Mouse (Mus musculus): ENCODE data around the gene Gp1ba. TPM values are rescaled to one million over a fixed set of nuclear protein-coding genes. Genes with fewer than 3 reads are reported as not detected.

Gp1ba gene
- polyA plus RNA-seq, 1 experiment from 2014 or later: 0.07 TPM

DNA sequence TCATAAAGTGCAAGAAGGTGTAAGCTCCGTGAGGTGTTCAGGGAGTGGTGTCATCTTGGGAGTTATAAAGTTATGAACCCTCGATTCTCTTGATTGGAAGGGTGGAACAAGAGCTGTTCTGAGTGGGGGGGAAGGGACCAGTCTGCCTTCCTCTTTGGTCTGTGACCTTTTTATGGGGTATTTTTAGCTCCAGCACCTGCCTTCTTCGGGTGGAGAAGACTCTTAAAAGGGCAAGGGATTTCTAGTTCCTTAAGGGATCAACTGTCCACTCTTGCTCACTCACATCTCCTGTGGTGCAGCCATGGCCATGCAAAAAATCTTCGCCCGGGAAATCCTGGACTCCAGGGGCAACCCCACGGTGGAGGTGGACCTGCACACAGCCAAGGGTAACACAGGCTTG is 18.7 kb downstream of the Gp1ba start:
- WGBS: 36% methylated on average over 6 of the region's 6 CpGs

GRCm38 (mm10) chr11:70657991-70658390 is 19.1 kb downstream of the Gp1ba start:
- no peak for TF ChIP-seq CTCF (IDR thresholded peaks at IDR 0.05; ENCODE audit: low read depth)
- Histone ChIP-seq H3K4me2 (replicated peaks; ENCODE audit: low read depth) (no peak overlapping the region), H3K27me3 (replicated peaks; ENCODE audit: control insufficient read depth, insufficient read depth, low read length) (no peaks in the 10 kb centered on the region), H3K36me3 (ENCODE audit: control insufficient read depth, insufficient read depth) (peaks cover 12% of the 10 kb centered on the region), H3K4me3 (ENCODE audit: low read depth, low read length) (no peak overlapping the region), H3K4me1 (replicated peaks; ENCODE audit: control insufficient read depth, insufficient read depth, low read length) (peaks cover 10% of the 10 kb centered on the region), H3K27ac (ENCODE audit: low read depth, low read length) (no peak overlapping the region), H3K9me3 (ENCODE audit: control insufficient read depth) (no peaks in the 10 kb centered on the region), H3K9ac (ENCODE audit: low read depth, low read length) (no peak overlapping the region)
- no peak for ATAC-seq
- WGBS: 67% methylated on average over 9 of the region's 9 CpGs

More for the DNA sequence above, 18.7 kb downstream of the Gp1ba start:
- no peak overlapping the region for H3K27ac ChIP-seq (ENCODE audit: low read depth, low read length)
- no peak overlapping the region for H3K4me3 ChIP-seq (ENCODE audit: low read depth, low read length)
- TF ChIP-seq CTCF (IDR thresholded peaks at IDR 0.05; ENCODE audit: low read depth): no peak
- H3K9me3 ChIP-seq (ENCODE audit: control insufficient read depth): no peaks in the 10 kb centered on the region
- peaks cover 12% of the 10 kb centered on the region for H3K36me3 ChIP-seq (ENCODE audit: control insufficient read depth, insufficient read depth)
- peaks cover 10% of the 10 kb centered on the region for H3K4me1 ChIP-seq (replicated peaks; ENCODE audit: control insufficient read depth, insufficient read depth, low read length)
- no peak for ATAC-seq
- H3K27me3 ChIP-seq (replicated peaks; ENCODE audit: control insufficient read depth, insufficient read depth, low read length): no peaks in the 10 kb centered on the region
- no peak overlapping the region for H3K4me2 ChIP-seq (replicated peaks; ENCODE audit: low read depth)
- H3K9ac ChIP-seq (ENCODE audit: low read depth, low read length): no peak overlapping the region

GRCm38 (mm10) chr11:70658521-70658920 is 19.6 kb downstream of the Gp1ba start:
- no peak for TF ChIP-seq CTCF (IDR thresholded peaks at IDR 0.05; ENCODE audit: low read depth)
- Histone ChIP-seq H3K9ac (ENCODE audit: low read depth, low read length) (no peak overlapping the region), H3K36me3 (ENCODE audit: control insufficient read depth, insufficient read depth) (peaks cover 16% of the 10 kb centered on the region), H3K27me3 (replicated peaks; ENCODE audit: control insufficient read depth, insufficient read depth, low read length) (no peaks in the 10 kb centered on the region), H3K4me1 (replicated peaks; ENCODE audit: control insufficient read depth, insufficient read depth, low read length) (peaks cover 10% of the 10 kb centered on the region), H3K4me3 (ENCODE audit: low read depth, low read length) (no peak overlapping the region), H3K27ac (ENCODE audit: low read depth, low read length) (no peak overlapping the region), H3K9me3 (ENCODE audit: control insufficient read depth) (no peaks in the 10 kb centered on the region), H3K4me2 (replicated peaks; ENCODE audit: low read depth) (no peak overlapping the region)
- no peak for ATAC-seq
- 86% methylated on average over 5 of the region's 5 CpGs for WGBS

DNA sequence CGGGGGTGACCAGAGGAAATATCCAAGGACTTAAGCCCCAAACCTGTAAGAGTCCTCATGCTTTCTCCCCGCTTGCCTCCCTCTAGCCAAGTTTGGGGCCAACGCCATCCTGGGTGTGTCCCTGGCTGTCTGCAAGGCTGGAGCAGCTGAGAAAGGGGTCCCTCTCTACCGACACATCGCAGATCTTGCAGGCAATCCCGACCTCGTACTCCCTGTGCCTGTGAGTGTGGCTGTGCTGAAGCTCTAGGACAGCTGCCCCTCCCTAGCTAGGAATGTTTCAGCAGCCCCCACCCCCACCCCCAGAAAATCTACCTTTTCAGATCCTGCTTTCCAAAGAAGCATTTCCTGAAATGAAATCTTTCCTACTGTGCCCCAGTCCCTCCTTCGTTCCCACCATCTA is 20.0 kb downstream of the Gp1ba start:
- ATAC-seq: no peak
- H3K9me3 ChIP-seq (ENCODE audit: control insufficient read depth): no peaks in the 10 kb centered on the region
- H3K4me2 ChIP-seq (replicated peaks; ENCODE audit: low read depth): no peak overlapping the region
- H3K9ac ChIP-seq (ENCODE audit: low read depth, low read length): no peak overlapping the region
- 55% methylated on average over 8 of the region's 8 CpGs for WGBS
- H3K27me3 ChIP-seq (replicated peaks; ENCODE audit: control insufficient read depth, insufficient read depth, low read length): no peaks in the 10 kb centered on the region
- TF ChIP-seq CTCF (IDR thresholded peaks at IDR 0.05; ENCODE audit: low read depth): no peak
- H3K36me3 ChIP-seq (ENCODE audit: control insufficient read depth, insufficient read depth): peaks cover 20% of the 10 kb centered on the region
- peaks cover 10% of the 10 kb centered on the region for H3K4me1 ChIP-seq (replicated peaks; ENCODE audit: control insufficient read depth, insufficient read depth, low read length)
- H3K27ac ChIP-seq (ENCODE audit: low read depth, low read length): no peak overlapping the region
- H3K4me3 ChIP-seq (ENCODE audit: low read depth, low read length): no peak overlapping the region

DNA sequence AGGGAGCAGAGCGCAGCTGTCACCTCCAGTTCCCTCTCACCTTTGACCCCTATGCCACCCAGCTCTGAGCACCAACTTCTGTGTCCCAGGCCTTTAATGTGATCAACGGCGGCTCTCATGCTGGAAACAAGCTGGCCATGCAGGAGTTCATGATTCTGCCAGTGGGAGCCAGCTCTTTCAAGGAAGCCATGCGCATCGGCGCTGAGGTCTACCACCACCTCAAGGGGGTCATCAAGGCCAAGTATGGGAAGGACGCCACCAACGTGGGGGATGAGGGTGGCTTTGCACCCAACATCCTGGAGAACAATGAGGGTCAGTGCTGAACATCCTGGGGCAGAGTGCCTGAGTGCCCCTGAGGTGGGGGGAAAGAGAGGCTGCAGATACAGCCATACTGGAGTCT is 21.6 kb downstream of the Gp1ba start:
- TF ChIP-seq CTCF (IDR thresholded peaks at IDR 0.05; ENCODE audit: low read depth): no peak
- no peak for ATAC-seq
- Histone ChIP-seq H3K27ac (ENCODE audit: low read depth, low read length) (no peak overlapping the region), H3K4me1 (replicated peaks; ENCODE audit: control insufficient read depth, insufficient read depth, low read length) (peaks cover 10% of the 10 kb centered on the region), H3K9ac (ENCODE audit: low read depth, low read length) (no peak overlapping the region), H3K4me3 (ENCODE audit: low read depth, low read length) (no peak overlapping the region), H3K27me3 (replicated peaks; ENCODE audit: control insufficient read depth, insufficient read depth, low read length) (no peaks in the 10 kb centered on the region), H3K9me3 (ENCODE audit: control insufficient read depth) (no peaks in the 10 kb centered on the region), H3K4me2 (replicated peaks; ENCODE audit: low read depth) (no peak overlapping the region), H3K36me3 (ENCODE audit: control insufficient read depth, insufficient read depth) (peaks cover 34% of the 10 kb centered on the region)
- WGBS: 91% methylated on average over 8 of the region's 8 CpGs

- no peaks in the 10 kb centered on the region for H3K4me1 ChIP-seq (replicated peaks; ENCODE audit: control insufficient read depth, insufficient read depth, low read length)
- WGBS: 89% methylated on average over 8 of the region's 8 CpGs
- no peaks in the 10 kb centered on the region for H3K9me3 ChIP-seq (ENCODE audit: control insufficient read depth)
- no peak overlapping the region for H3K9ac ChIP-seq (ENCODE audit: low read depth, low read length)
- ATAC-seq: no peak
- no peaks in the 10 kb centered on the region for H3K27me3 ChIP-seq (replicated peaks; ENCODE audit: control insufficient read depth, insufficient read depth, low read length)
- H3K27ac ChIP-seq (ENCODE audit: low read depth, low read length): no peak overlapping the region
- no peak overlapping the region for H3K4me3 ChIP-seq (ENCODE audit: low read depth, low read length)
- H3K36me3 ChIP-seq (ENCODE audit: control insufficient read depth, insufficient read depth): peaks cover 42% of the 10 kb centered on the region
- TF ChIP-seq CTCF (IDR thresholded peaks at IDR 0.05; ENCODE audit: low read depth): no peak
- no peak overlapping the region for H3K4me2 ChIP-seq (replicated peaks; ENCODE audit: low read depth)
These were observed 24.2 kb downstream of the Gp1ba start for GRCm38 (mm10) chr11:70663101-70663500.

GRCm38 (mm10) chr11:70663957-70664356 is 25.0 kb downstream of the Gp1ba start:
- Histone ChIP-seq H3K4me2 (replicated peaks; ENCODE audit: low read depth) (no peak overlapping the region), H3K9ac (ENCODE audit: low read depth, low read length) (no peak overlapping the region), H3K9me3 (ENCODE audit: control insufficient read depth) (no peaks in the 10 kb centered on the region), H3K27me3 (replicated peaks; ENCODE audit: control insufficient read depth, insufficient read depth, low read length) (no peaks in the 10 kb centered on the region), H3K4me3 (ENCODE audit: low read depth, low read length) (no peak overlapping the region), H3K27ac (ENCODE audit: low read depth, low read length) (no peak overlapping the region), H3K36me3 (ENCODE audit: control insufficient read depth, insufficient read depth) (peaks cover 42% of the 10 kb centered on the region), H3K4me1 (replicated peaks; ENCODE audit: control insufficient read depth, insufficient read depth, low read length) (no peaks in the 10 kb centered on the region)
- 96% methylated on average over 6 of the region's 6 CpGs for WGBS
- no peak for TF ChIP-seq CTCF (IDR thresholded peaks at IDR 0.05; ENCODE audit: low read depth)
- ATAC-seq: no peak

All from intestine, postnatal 0 days (tissue).